Mouse (Mus musculus) frontal cortex, postnatal 36 days (tissue): ENCODE measurements around the gene Emc4.

ENCODE experiments used
- DNase-seq, 2 experiments: peaks; one replicate each; pipeline ENCODE4 v3.0.0; 2022; ENCODE audit warnings: low spot score in 2 of 2

Gene Emc4

GRCm38 (mm10) chr2:112339736-112340135 lies 28.1 kb downstream of the Emc4 start:
- no peak for DNase-seq

DNA sequence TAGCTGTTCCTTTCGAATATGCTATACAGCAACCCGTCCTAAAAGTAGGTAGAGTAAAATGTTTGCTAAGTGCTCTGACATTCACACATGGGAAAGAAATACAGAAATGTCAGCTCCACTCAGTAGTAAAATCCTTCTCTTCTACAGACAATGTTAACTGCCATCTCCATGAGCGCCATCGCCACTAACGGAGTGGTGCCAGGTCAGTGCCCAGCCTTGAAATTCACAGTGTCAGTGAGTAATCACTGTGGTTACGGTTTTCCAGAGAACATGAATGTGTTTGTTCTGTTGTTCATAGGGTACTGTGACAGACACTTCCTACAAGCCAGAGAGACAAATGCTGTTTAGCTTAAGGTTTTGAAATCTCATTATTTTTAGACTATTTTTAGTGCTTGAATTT lies 30.6 kb downstream of the Emc4 start:
- DNase-seq, result no peak

GRCm38 (mm10) chr2:112332051-112332898 lies 35.6 kb downstream of the Emc4 start:
- DNase-seq, result no peak

- DNase-seq, result no peak
These were observed 39.6 kb downstream of the Emc4 start for GRCm38 (mm10) chr2:112328069-112328777.

GRCm38 (mm10) chr2:112318905-112319304 lies 48.9 kb downstream of the Emc4 start:
- no peak for DNase-seq

- no peak for DNase-seq
These were observed 49.6 kb downstream of the Emc4 start for GRCm38 (mm10) chr2:112318227-112318626.

DNA sequence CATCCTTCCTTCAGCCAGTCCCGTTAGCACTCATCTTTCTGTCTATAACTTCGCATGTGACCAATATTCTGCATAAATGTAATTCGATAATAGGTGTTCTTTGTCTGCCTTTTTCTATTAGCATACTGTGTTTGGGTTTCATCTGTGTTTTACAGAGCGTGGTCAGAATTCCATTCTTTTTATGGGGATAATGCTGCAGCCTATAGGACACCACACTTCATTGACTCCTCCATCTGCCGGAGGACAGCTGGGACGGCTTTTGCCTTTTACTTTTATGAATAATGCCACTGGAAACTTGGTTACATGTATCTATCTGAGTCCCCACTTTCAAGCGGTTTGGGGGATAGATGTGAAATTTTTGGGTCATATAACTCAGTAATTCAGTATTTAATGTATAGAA lies 52.2 kb downstream of the Emc4 start:
- DNase-seq, result no peak
